Mouse (Mus musculus): Measurements from ENCODE around the gene Tecr. TPM values are rescaled to one million over a fixed set of nuclear protein-coding genes. Genes with fewer than 3 reads are reported as not detected.

The Tecr gene
- total RNA-seq, 1 experiment from 2014 or later = 61.4 TPM

- no peak for ATAC-seq (replicated peaks; ENCODE audit: insufficient number of reproducible peaks, low FRiP score, low TSS enrichment, poor library complexity, severe bottlenecking)
Observed at GRCm38 (mm10) chr8:83590488-83591023, 17.2 kb downstream of the Tecr start.

- no peak for ATAC-seq (replicated peaks; ENCODE audit: insufficient number of reproducible peaks, low FRiP score, low TSS enrichment, poor library complexity, severe bottlenecking)
Observed at GRCm38 (mm10) chr8:83588886-83589285, 18.9 kb downstream of the Tecr start.

- no peak for ATAC-seq (replicated peaks; ENCODE audit: insufficient number of reproducible peaks, low FRiP score, low TSS enrichment, poor library complexity, severe bottlenecking)
Observed at GRCm38 (mm10) chr8:83587644-83588043, 20.1 kb downstream of the Tecr start.

GRCm38 (mm10) chr8:83585333-83585732, 22.4 kb downstream of the Tecr start:
- no peak for ATAC-seq (replicated peaks; ENCODE audit: insufficient number of reproducible peaks, low FRiP score, low TSS enrichment, poor library complexity, severe bottlenecking)

DNA sequence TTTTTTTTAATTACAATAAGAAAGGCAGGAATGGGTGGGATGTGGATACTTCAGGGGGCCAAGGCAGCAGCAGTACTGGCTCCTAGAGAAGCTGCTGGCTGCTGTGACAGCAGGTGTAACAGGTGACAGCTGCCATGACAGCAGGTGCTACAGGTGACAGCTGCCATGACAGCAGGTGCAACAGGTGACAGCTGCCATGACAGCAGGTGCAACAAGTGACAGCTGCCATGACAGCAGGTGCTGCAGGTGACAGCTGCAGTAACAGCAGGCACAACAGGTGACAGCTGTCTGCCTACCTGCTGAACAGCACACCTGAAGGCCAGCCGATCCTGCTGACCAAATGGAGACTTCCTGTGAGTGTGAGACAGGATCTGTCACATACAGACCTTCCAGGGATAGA, 23.0 kb downstream of the Tecr start:
- no peak for ATAC-seq (replicated peaks; ENCODE audit: insufficient number of reproducible peaks, low FRiP score, low TSS enrichment, poor library complexity, severe bottlenecking)

GRCm38 (mm10) chr8:83583236-83583635, 24.5 kb downstream of the Tecr start:
- no peak for ATAC-seq (replicated peaks; ENCODE audit: insufficient number of reproducible peaks, low FRiP score, low TSS enrichment, poor library complexity, severe bottlenecking)

- no peak for ATAC-seq (replicated peaks; ENCODE audit: insufficient number of reproducible peaks, low FRiP score, low TSS enrichment, poor library complexity, severe bottlenecking)
Observed at GRCm38 (mm10) chr8:83582226-83582625, 25.5 kb downstream of the Tecr start.

- no peak for ATAC-seq (replicated peaks; ENCODE audit: insufficient number of reproducible peaks, low FRiP score, low TSS enrichment, poor library complexity, severe bottlenecking)
Observed at GRCm38 (mm10) chr8:83580826-83581225, 26.9 kb downstream of the Tecr start.

DNA sequence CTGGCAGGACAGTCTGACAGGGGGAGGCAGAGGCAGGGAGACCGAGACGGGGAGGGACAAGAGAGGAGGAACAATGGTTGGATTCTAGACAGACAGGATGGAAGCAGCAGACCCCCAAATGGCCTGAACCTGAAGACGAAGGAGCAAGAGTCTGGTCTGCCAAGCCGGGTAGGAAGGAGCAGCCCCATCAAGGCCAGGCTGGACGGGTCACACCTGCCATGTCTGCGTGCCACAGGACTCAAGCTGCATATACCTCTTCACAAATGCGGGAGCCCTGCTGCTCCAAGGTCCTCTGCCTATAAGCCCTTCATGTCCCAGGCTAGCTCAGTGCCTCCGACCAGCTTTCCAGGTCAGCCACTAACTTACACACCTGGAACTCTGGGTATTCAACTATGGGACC, 28.1 kb downstream of the Tecr start:
- ATAC-seq (replicated peaks; ENCODE audit: insufficient number of reproducible peaks, low FRiP score, low TSS enrichment, poor library complexity, severe bottlenecking) = no peak

GRCm38 (mm10) chr8:83578131-83579055, 29.4 kb downstream of the Tecr start:
- no peak for ATAC-seq (replicated peaks; ENCODE audit: insufficient number of reproducible peaks, low FRiP score, low TSS enrichment, poor library complexity, severe bottlenecking)

- no peak for ATAC-seq (replicated peaks; ENCODE audit: insufficient number of reproducible peaks, low FRiP score, low TSS enrichment, poor library complexity, severe bottlenecking)
Observed at GRCm38 (mm10) chr8:83577384-83577791, 30.4 kb downstream of the Tecr start.

GRCm38 (mm10) chr8:83576921-83577320, 30.9 kb downstream of the Tecr start:
- no peak for ATAC-seq (replicated peaks; ENCODE audit: insufficient number of reproducible peaks, low FRiP score, low TSS enrichment, poor library complexity, severe bottlenecking)

- no peak for ATAC-seq (replicated peaks; ENCODE audit: insufficient number of reproducible peaks, low FRiP score, low TSS enrichment, poor library complexity, severe bottlenecking)
Observed at GRCm38 (mm10) chr8:83576516-83576895, 31.3 kb downstream of the Tecr start.

GRCm38 (mm10) chr8:83575561-83576515, 31.9 kb downstream of the Tecr start:
- ATAC-seq (replicated peaks; ENCODE audit: insufficient number of reproducible peaks, low FRiP score, low TSS enrichment, poor library complexity, severe bottlenecking) = no peak

GRCm38 (mm10) chr8:83574631-83575315, 33.0 kb downstream of the Tecr start:
- ATAC-seq (replicated peaks; ENCODE audit: insufficient number of reproducible peaks, low FRiP score, low TSS enrichment, poor library complexity, severe bottlenecking) = no peak

DNA sequence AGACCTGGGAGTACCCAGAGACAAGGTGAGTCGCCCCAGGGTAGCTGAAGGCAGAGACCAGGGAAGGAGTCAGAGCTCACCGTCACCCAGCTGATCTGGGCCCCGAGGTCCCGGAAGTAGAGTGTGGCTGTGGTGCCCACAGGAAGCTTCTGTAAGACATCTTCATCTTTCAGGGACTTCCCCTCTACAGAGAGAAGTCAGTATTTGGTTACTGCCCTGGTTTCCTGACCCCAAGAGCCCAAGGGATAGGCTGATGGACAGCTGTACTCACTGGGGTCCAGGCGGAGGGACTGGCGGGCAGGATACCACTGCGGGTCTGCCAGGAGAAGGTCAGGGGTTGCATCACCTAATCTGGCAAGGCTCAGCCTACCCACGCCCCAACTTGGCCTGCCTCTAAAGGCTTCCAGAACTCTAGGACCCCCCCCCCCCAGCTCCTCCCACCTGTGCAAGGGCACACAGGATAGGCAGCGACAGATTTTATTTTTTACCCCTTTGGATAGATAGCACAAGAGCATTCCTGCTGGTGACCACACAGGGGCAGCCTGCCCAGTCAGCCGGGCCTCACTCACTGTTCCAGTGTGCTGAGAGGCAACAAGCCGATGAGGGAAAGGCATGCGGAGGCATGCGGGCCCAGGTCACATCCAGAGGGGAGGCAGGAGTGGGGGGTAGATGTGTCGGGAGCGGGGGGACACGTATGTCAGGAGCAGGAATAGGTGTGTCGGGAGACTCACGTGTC, 34.5 kb downstream of the Tecr start:
- peak; percentile 79 for ATAC-seq (replicated peaks; ENCODE audit: insufficient number of reproducible peaks, low FRiP score, low TSS enrichment, poor library complexity, severe bottlenecking)

GRCm38 (mm10) chr8:83572246-83572812, 35.4 kb downstream of the Tecr start:
- ATAC-seq (replicated peaks; ENCODE audit: insufficient number of reproducible peaks, low FRiP score, low TSS enrichment, poor library complexity, severe bottlenecking) = no peak

- ATAC-seq (replicated peaks; ENCODE audit: insufficient number of reproducible peaks, low FRiP score, low TSS enrichment, poor library complexity, severe bottlenecking) = no peak
Observed at GRCm38 (mm10) chr8:83571791-83572190, 36.0 kb downstream of the Tecr start.

Measured in monocyte, adult 5-6 weeks (primary cell).